Mouse (Mus musculus): ENCODE data around the gene Lpgat1. TPM values are rescaled to one million over a fixed set of nuclear protein-coding genes. Genes with fewer than 3 reads are reported as not detected.
A peak's percentile ranks its signal among the peaks of the same experiment; 100 is the strongest.

Lpgat1 gene
- total and polyA plus RNA-seq, 3 experiments = 15.3 to 40.0 (median 31.8) TPM

DNA sequence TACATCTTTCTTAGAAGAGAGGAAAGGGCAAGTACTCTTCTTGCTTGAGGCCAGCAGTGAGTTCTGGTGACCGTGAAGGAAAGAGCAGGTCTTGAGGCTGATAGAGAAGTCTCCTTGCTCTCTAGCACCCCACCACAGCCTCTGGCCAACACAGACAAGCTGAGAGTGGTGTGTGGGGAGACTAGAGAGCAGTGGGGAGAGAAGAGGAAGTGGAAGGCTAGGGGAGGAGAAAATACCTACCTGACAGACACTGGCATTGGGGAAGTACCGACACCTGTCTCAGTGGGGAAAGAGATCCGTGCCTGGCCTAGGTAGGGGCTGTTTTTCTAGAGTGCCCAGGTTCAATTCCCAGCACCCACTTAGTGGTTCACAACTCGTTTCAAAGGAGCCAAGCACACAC, 96.6 kb downstream of the Lpgat1 start (continued):
- TF ChIP-seq PAX5 (IDR thresholded peaks at IDR 0.05; ENCODE audit: low read length) (no peak), CHD1 (IDR thresholded peaks at IDR 0.05; ENCODE audit: low read depth, low read length) (no peak), MAX (IDR thresholded peaks at IDR 0.05; ENCODE audit: low read length) (peak; percentile 63), MYC (IDR thresholded peaks at IDR 0.05; ENCODE audit: low read depth, low read length) (no peak; the same call in 1 of the 2 replicates), CTCF (conservative IDR thresholded peaks at IDR 0.05 in 1 of 2, IDR thresholded peaks at IDR 0.05 in 1 of 2; ENCODE audit: low read depth in 2 of 2, low read length in 2 of 2) (peak in 1 of 2 experiments; percentile 62; a peak in 2 of 4 replicates)

DNA sequence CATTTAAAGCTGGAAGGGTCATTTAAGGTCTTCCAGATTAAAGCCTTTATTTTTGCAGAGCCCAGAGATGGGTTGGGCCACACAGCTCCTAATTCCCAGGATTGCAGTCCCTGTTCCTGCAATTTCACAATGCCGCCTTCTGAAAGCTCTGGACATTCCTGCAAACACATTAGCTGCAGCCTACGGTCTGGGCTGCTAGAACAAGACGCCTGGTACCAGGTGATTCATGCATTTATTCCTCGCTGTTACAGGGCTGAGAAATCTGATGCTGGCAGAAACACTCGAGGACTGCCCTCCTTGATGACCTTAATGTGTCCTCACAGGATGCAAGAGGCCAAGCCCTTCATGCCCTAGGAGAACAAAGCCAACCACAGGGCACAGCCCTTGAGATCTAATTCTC, 97.3 kb downstream of the Lpgat1 start:
- no peak overlapping the region for H3K4me2 ChIP-seq (ENCODE audit: insufficient read depth, low read depth, poor library complexity, severe bottlenecking)
- H3K27ac ChIP-seq (ENCODE audit: insufficient read depth, low read depth) = no peak overlapping the region
- H3K79me2 ChIP-seq (replicated peaks; ENCODE audit: control insufficient read depth, extremely low read depth, insufficient read depth, poor library complexity, severe bottlenecking) = no peaks in the 10 kb centered on the region
- no peak for TF ChIP-seq GABPA (IDR thresholded peaks at IDR 0.05; ENCODE audit: insufficient replicate concordance, low read depth, low read length)
- no peak for TF ChIP-seq USF1 (IDR thresholded peaks at IDR 0.05; ENCODE audit: low read depth, low read length)
- no peak for TF ChIP-seq EP300 (IDR thresholded peaks at IDR 0.05; ENCODE audit: low read length)
- no peak for TF ChIP-seq KAT2A (IDR thresholded peaks at IDR 0.05; ENCODE audit: insufficient replicate concordance, low read length)
- TF ChIP-seq SMC3 (IDR thresholded peaks at IDR 0.05; ENCODE audit: low read depth, low read length) = no peak
- no peak for TF ChIP-seq ZNF384 (IDR thresholded peaks at IDR 0.05; ENCODE audit: low read depth, low read length)
- TF ChIP-seq ZC3H11A (IDR thresholded peaks at IDR 0.05; ENCODE audit: low read depth, low read length) = no peak
- no peak for TF ChIP-seq ZMIZ1 (IDR thresholded peaks at IDR 0.05; ENCODE audit: low read depth, low read length)
- TF ChIP-seq ZKSCAN1 (IDR thresholded peaks at IDR 0.05; ENCODE audit: borderline replicate concordance, low read depth, low read length) = no peak
- TF ChIP-seq CHD1 (IDR thresholded peaks at IDR 0.05; ENCODE audit: low read depth, low read length) = no peak
- no peak for TF ChIP-seq MAZ (IDR thresholded peaks at IDR 0.05; ENCODE audit: low read depth, low read length)
- TF ChIP-seq POLR2A (IDR thresholded peaks at IDR 0.05; ENCODE audit: low read depth, low read length) = no peak
- TF ChIP-seq IRF4 (IDR thresholded peaks at IDR 0.05; ENCODE audit: low read depth, low read length) = no peak
- TF ChIP-seq JUN (IDR thresholded peaks at IDR 0.05; ENCODE audit: insufficient read depth, low read depth, low read length) = no peak
- TF ChIP-seq SIN3A (IDR thresholded peaks at IDR 0.05; ENCODE audit: low read length) = no peak; the same call in 1 of the 2 replicates
- no peak for TF ChIP-seq ETS1 (conservative IDR thresholded peaks at IDR 0.05; ENCODE audit: low read depth, low read length)
- TF ChIP-seq POLR2AphosphoS2 (IDR thresholded peaks at IDR 0.05; ENCODE audit: low read depth, low read length) = no peak
- TF ChIP-seq TBP (conservative IDR thresholded peaks at IDR 0.05; ENCODE audit: low read depth, low read length) = no peak
- TF ChIP-seq E2F4 (IDR thresholded peaks at IDR 0.05; ENCODE audit: insufficient replicate concordance, low read depth, low read length) = no peak
- no peak overlapping the region for H3K4me3 ChIP-seq (replicated peaks in 1 of 3; ENCODE audit: low read depth in 2 of 3, low read length in 2 of 3, poor library complexity in 1 of 3)
- H3K9ac ChIP-seq (ENCODE audit: insufficient read depth, low read depth) = no peak overlapping the region
- peaks cover 26 to 68% of the 10 kb centered on the region in 2 experiments for H3K4me1 ChIP-seq (ENCODE audit: control insufficient read depth in 1 of 2, insufficient read depth in 2 of 2)
- DNase-seq (ENCODE audit: extremely low read depth) = no peak
- peaks cover 11% of the 10 kb centered on the region for H3K9me3 ChIP-seq (replicated peaks; ENCODE audit: low read length)
- dilution Hi-C loops (cut with MboI; ENCODE audit: extremely low pct_ligation_motif_present, extremely low pct_unique_long_range_greater_than_20kb, low sequenced_read_pairs) = no loop called here
- no peaks in the 10 kb centered on the region for H3K27me3 ChIP-seq (replicated peaks)
- in situ Hi-C loops (cut with MboI; ENCODE audit: low pct_ligation_motif_present, low pct_unique_long_range_greater_than_20kb, low sequenced_read_pairs) = loop anchor here (5.0 to 25.0 kb wide), 4 partner anchors 93 to 703 kb away; partner anchors contain the start of genes Dtl, Ints7 and Tmem206
- no peaks in the 10 kb centered on the region for H3K36me3 ChIP-seq (replicated peaks in 1 of 2; ENCODE audit: control insufficient read depth in 1 of 2, insufficient read depth in 1 of 2, low read length in 1 of 2)

Data from CH12.LX (cell line).